Mouse (Mus musculus) cortical plate, adult 2 months (tissue): Measurements from ENCODE around the gene Krtap7-1.

ENCODE experiments used
- CTCF ChIP-seq: fragments of 200-500 bp; IDR thresholded peaks from 2 replicates; pipeline ENCODE4 v1.5.1; 2011; ENCODE audit warnings: mild to moderate bottlenecking, control low read depth, low read length; ENCODE audit not compliant: insufficient read depth; ENCODE audit errors: extremely low read depth
- POLR2A ChIP-seq: fragments of 200-500 bp; IDR thresholded peaks from 2 replicates; pipeline ENCODE4 v1.6.1; 2011; ENCODE audit warnings: mild to moderate bottlenecking, low read length, control low read depth; ENCODE audit not compliant: insufficient read depth; ENCODE audit errors: extremely low read depth

DNA sequence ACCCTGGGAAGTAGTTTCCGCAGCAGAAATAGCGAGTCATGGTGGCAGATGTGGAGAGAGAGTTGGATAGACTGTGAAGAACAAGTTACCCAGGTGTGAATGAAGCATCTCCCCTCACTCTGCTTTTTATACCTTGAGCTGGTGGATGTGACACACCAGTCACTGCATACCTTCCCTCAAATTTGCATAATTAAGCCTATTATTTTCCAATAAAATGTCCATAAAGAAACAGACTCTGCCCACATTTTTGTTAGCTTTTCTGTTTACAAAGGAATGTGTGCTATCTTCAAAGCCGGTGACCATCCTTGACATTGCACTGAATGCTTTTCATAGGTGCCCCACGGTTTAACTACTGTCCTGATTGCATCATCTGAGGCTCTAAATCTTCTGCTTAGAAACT lies at the start of gene Krtap7-1:
- TF ChIP-seq POLR2A, result no peak
- TF ChIP-seq CTCF, result no peak
